Mouse (Mus musculus) lung, adult 2 months (tissue): Measurements from ENCODE around the gene Oxct1.

Experiments
- CTCF ChIP-seq: fragments of 200-500 bp; IDR thresholded peaks from 2 replicates; pipeline ENCODE4 v1.5.1; 2011; ENCODE audit warnings: mild to moderate bottlenecking, low read length, control low read depth; ENCODE audit not compliant: insufficient read depth
- POLR2A ChIP-seq: fragments of 200-500 bp; IDR thresholded peaks from 2 replicates; pipeline ENCODE4 v1.6.1; 2011; ENCODE audit warnings: low read depth, mild to moderate bottlenecking, control low read depth, low read length, borderline replicate concordance; ENCODE audit errors: extremely low read depth

- TF ChIP-seq CTCF (no peak), POLR2A (no peak)
Measured at GRCm38 (mm10) chr15:4000536-4000935, 25.6 kb upstream of the Oxct1 start.
